Mouse (Mus musculus) lung, postnatal 0 days (tissue): ENCODE results near the gene Ceacam16. TPM values are rescaled to one million over a fixed set of nuclear protein-coding genes. Genes with fewer than 3 reads are reported as not detected.

Experiments used
- ATAC-seq: fragments of 200-750 bp; cut with Nextera tagmentation; 2 replicates; pipeline ENCODE4 v1.8.0; 2017; ENCODE audit warnings: moderate library complexity
- DNase-seq: peaks from one replicate; pipeline ENCODE4 v3.0.0-alpha.2; 2016; ENCODE audit warnings: low spot score
- H3K27ac ChIP-seq: fragments of 300-500 bp; sonication (generic); 2 replicates; pipeline ENCODE4 v1.5.1; 2014; ENCODE audit warnings: antibody characterized with exemption, mild to moderate bottlenecking, low read length, mixed read lengths
- H3K27me3 ChIP-seq: fragments of 300-500 bp; sonication (generic); replicated peaks from 2 replicates; pipeline ENCODE4 v1.6.1; 2014; ENCODE audit warnings: low read length, mixed read lengths; ENCODE audit not compliant: insufficient read depth
- H3K36me3 ChIP-seq: fragments of 300-500 bp; sonication (generic); 2 replicates; pipeline ENCODE4 v1.6.1; 2014; ENCODE audit warnings: low read length, mixed read lengths; ENCODE audit not compliant: insufficient read depth
- H3K4me1 ChIP-seq: fragments of 300-500 bp; sonication (generic); 2 replicates; pipeline ENCODE4 v1.6.1; 2014; ENCODE audit warnings: antibody characterized with exemption, low read depth, low read length, mixed read lengths; ENCODE audit not compliant: insufficient read depth
- H3K4me2 ChIP-seq: fragments of 300-500 bp; sonication (generic); replicated peaks from 2 replicates; pipeline ENCODE4 v1.6.1; 2014; ENCODE audit warnings: low read depth, mild to moderate bottlenecking, low read length, moderate library complexity, mixed read lengths
- H3K4me3 ChIP-seq: fragments of 300-500 bp; sonication (generic); 2 replicates; pipeline ENCODE4 v1.5.1; 2014; ENCODE audit warnings: low read depth, low read length
- H3K9ac ChIP-seq: fragments of 300-500 bp; sonication (generic); replicated peaks from 2 replicates; pipeline ENCODE4 v1.6.1; 2014; ENCODE audit warnings: low read depth, mild to moderate bottlenecking
- H3K9me3 ChIP-seq: fragments of 300-500 bp; sonication (generic); 2 replicates; pipeline ENCODE4 v1.6.1; 2016; ENCODE audit warnings: low read length, mixed read lengths
- CTCF ChIP-seq: IDR thresholded peaks from 2 replicates; pipeline ENCODE4 v1.5.1; 2016; ENCODE audit warnings: antibody characterized with exemption, mild to moderate bottlenecking
- EP300 ChIP-seq: IDR thresholded peaks from 2 replicates; pipeline ENCODE4 v1.6.1; 2016; ENCODE audit warnings: antibody characterized with exemption, mild to moderate bottlenecking, control low read depth
- WGBS: fragments of 180-500 bp; shearing (Covaris S2); extraction: QIAGEN DNeasy Blood & Tissue Kit; methylation state at CpG from one replicate; pipeline ENCODE4 v1.1.7; 2014; 5-methylcytosine and 5-hydroxymethylcytosine counted together
- polyA plus RNA-seq: library from polyadenylated mRNA; unstranded; fragments of >200 nt; fragmentation: Nextera tagmentation; extraction: Ambion mirVana; gene quantifications from 2 replicates; pipeline ENCODE4 v1.2.1, GENCODE M21; 2015

The Ceacam16 gene
- polyA plus RNA-seq, 1 experiment from 2014 or later = 0.18 TPM

DNA sequence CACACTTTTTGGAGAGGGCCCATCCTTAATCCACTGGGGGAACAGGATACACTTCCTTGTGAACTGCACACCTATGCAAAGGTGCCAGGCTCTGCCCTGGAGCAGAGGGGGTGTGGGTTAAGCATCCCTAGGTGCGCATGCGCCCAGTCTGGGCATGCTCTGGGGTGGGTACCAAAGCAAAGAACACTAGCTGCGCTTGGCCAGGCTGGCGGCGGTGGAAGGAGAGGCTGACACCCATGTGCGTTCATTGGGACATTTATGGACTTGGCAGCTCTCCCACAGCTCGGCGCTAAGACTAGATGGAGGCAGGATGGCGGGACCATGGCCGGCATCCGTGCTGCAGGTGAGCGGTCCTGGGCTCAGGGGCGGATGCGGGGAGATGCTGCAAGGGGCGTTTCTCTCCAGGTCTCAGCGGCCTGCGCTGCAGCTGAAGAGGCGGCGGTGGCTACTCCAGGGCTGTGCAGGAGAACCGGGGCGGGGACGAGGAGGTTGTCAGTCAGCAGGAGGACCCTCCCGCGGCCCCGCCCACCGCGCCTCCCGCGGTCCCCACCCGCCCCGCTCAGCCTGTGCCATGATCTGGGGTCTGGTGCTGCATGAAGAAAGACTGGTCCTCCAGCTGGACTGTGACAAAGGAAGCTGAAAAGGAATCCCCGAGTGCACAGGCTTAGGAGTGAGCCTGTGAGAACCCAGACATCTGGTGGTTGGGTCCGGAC lies 9.1 kb downstream of the Ceacam16 start, which contains the start of gene Gm19345:
Gene Gm19345 (plus strand): TSS at position 146 of the 713 bp plus-strand sequence.
- no peaks in the 10 kb centered on the region for H3K27me3 ChIP-seq
- 2% methylated on average over 30 of the region's 33 CpGs for WGBS
- H3K9me3 ChIP-seq = no peaks in the 10 kb centered on the region
- no peak within 1 kb of the TSS for H3K4me2 ChIP-seq
- no peak for TF ChIP-seq EP300
- TF ChIP-seq CTCF = no peak
- H3K4me1 ChIP-seq = no peaks in the 10 kb centered on the region
- peak; percentile 48 for ATAC-seq
- H3K9ac ChIP-seq = no peak within 1 kb of the TSS
- H3K4me3 ChIP-seq = no peak within 1 kb of the TSS
- H3K27ac ChIP-seq = no peak within 1 kb of the TSS
- no peak for DNase-seq
- H3K36me3 ChIP-seq = no peaks in the 10 kb centered on the region

DNA sequence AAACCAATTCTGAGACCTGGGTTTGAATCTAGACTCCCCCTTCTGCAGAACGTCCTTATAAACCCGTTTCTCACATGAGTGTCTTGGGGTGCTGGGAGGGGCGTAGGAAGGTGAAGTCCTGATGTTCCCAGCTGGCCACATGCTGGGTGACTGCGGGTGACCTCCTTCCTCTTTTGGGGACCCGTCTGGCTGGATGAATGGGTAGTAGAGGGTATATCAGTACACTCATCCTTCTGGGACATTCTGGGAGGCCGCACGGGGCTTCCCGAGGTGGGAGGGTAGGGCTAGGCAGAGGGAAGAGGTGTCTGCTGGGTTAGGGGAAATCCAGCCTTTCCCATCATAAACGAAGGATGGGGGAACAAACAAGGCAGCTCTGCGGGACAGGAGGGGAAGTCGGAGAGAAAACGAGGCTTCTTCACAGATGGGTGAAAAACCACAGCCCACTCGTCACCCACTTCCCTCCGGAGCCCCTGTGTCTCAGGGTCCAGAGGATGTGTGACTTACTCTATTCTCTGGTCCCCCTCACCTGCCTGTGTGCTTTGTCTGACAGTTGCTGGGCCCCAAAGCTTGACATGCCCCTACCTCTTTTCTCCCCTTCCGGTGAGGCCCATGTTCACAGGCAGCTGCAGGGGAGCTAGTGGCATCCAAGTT lies 16.5 kb downstream of the Ceacam16 start:
- no peak for TF ChIP-seq EP300
- no peak for TF ChIP-seq CTCF
- H3K4me1 ChIP-seq = no peaks in the 10 kb centered on the region; the same call in 1 of the 2 replicates
- H3K4me3 ChIP-seq = no peak overlapping the region
- no peak for ATAC-seq
- H3K4me2 ChIP-seq = no peak overlapping the region
- H3K9ac ChIP-seq = no peak overlapping the region
- 64% methylated on average over 15 of the region's 15 CpGs for WGBS
- no peaks in the 10 kb centered on the region for H3K27me3 ChIP-seq
- no peak overlapping the region for H3K27ac ChIP-seq
- H3K9me3 ChIP-seq = no peaks in the 10 kb centered on the region
- H3K36me3 ChIP-seq = no peaks in the 10 kb centered on the region
- DNase-seq = no peak

DNA sequence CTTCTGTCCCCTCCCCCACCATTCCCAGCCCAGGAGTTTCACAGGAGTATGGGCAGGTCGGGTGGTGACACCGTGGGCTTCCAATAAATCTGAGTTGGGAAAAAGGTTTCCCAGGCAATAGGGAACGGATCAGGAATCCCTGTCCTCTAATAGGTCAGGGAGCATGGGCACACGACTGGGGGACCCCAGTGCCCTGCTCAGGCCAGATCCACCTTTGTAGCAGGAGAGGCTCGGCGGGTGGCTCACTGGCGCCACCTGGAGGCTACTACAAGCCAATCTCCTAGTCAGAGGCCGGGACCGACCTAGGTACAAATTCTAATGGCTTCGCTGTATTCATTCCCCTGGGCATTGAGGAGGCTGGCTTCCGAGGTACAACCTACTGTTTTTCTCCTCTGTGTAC lies 17.5 kb downstream of the Ceacam16 start:
- H3K9me3 ChIP-seq = no peaks in the 10 kb centered on the region
- ATAC-seq (peak; percentile 77), DNase-seq (peak; percentile 79)
- no peak overlapping the region for H3K9ac ChIP-seq
- no peaks in the 10 kb centered on the region for H3K27me3 ChIP-seq
- WGBS = 7% methylated on average over 11 of the region's 11 CpGs
- no peaks in the 10 kb centered on the region for H3K36me3 ChIP-seq
- no peak overlapping the region for H3K27ac ChIP-seq
- no peak overlapping the region for H3K4me3 ChIP-seq
- TF ChIP-seq EP300 (no peak), CTCF (peak; percentile 96)
- H3K4me2 ChIP-seq = no peak overlapping the region
- no peaks in the 10 kb centered on the region; the same call in 1 of the 2 replicates for H3K4me1 ChIP-seq

DNA sequence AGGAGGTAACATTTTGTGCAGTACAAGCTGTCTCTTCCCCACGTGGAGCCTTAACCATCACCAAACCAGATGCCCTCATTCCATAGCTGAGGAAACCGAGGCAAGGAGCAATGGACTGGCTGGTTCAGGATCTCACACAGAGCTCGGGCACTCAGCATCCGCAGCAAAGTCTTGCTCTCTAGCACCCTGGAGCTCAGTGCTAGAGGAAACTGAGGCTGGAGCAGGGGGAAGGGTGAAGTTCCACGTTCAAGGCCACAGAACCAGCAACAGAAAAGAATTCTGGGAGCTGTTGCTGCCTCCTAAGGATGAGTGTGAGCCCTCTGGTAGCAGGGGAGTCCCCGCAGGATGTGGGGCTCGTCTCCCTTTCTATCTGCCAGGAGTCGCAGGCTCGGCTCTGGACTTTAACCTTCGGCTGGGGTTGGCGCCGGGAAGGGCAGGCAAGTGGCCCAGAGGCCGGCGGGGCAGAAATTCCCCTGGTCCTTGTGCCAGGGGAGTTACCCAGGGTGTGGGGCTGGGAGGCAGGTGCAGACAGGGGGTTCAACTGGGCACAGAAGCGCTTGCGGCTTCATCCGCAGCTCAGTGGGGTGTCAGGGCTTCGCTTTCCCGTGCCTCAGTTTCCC lies 18.1 kb downstream of the Ceacam16 start:
- DNase-seq (no peak), ATAC-seq (no peak)

DNA sequence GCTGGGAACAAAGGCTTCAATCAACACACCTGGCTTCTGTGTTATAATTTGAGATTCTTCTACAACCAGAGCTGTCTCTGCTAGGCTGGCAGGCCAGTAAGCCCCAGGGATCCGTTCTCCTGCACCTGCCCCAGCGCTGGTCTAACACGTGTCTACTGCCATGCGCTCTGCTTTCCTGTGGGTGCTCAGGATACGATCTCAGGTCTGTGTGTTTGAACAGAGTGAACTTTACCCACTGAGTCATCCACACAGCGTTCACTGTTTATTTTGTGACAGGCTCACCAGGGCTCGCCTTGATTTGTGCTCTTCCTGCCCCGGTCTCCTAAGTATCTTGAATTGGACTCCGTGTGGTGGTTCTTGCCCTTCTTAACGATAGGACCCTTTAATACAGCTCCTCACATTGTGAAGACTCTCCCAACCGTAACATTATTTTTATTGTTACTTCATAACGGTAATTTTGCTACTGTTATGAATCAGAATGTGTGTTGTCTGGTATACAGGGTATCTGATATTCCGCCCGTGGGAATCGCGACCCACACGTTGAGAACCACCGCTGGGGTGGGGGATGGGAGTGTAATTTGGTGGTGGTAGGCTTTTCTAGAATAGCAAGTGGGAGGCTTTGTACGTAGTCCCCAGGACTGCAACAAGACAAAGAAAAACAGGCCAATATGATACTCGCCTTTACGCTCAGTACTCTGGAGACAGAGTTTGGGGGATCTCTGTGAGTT lies 19.2 kb downstream of the Ceacam16 start:
- H3K4me3 ChIP-seq = no peak overlapping the region
- no peaks in the 10 kb centered on the region for H3K36me3 ChIP-seq
- no peak overlapping the region for H3K27ac ChIP-seq
- ATAC-seq = peak; percentile 33; the same call in 1 of the 2 replicates
- 55% methylated on average over 21 of the region's 21 CpGs for WGBS
- H3K9me3 ChIP-seq = no peaks in the 10 kb centered on the region
- TF ChIP-seq EP300 = no peak
- no peak for TF ChIP-seq CTCF
- DNase-seq = peak; percentile 45
- H3K27me3 ChIP-seq = no peaks in the 10 kb centered on the region
- no peak overlapping the region for H3K9ac ChIP-seq
- no peaks in the 10 kb centered on the region; the same call in 1 of the 2 replicates for H3K4me1 ChIP-seq
- H3K4me2 ChIP-seq = no peak overlapping the region

More for the DNA sequence above, 18.1 kb downstream of the Ceacam16 start:
- 31% methylated on average over 17 of the region's 19 CpGs for WGBS
- H3K4me1 ChIP-seq = no peaks in the 10 kb centered on the region; the same call in 1 of the 2 replicates
- H3K36me3 ChIP-seq = no peaks in the 10 kb centered on the region
- H3K27ac ChIP-seq = no peak overlapping the region
- no peak overlapping the region for H3K4me3 ChIP-seq
- no peaks in the 10 kb centered on the region for H3K9me3 ChIP-seq
- H3K9ac ChIP-seq = no peak overlapping the region
- TF ChIP-seq CTCF (no peak), EP300 (no peak)
- H3K4me2 ChIP-seq = no peak overlapping the region
- no peaks in the 10 kb centered on the region for H3K27me3 ChIP-seq

DNA sequence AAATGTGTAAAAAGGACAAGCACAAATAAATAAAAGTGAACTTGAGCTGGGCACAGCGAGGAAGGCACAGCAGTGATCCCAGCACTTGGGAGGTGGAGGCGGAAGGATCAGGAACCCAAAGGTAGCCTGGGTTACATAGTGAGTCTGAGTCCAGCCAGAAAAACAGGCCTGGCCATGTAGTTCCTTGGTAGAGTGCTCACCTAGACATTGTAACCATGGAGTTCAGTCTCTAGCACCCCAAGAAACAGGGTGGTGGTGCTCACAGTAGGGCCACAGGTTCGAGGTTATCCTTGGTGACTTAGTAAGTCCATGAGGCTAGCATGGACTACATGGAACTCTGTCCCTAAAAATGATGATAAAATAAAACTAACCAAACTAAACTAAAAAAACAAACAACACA lies 20.2 kb downstream of the Ceacam16 start:
- TF ChIP-seq EP300 (no peak), CTCF (no peak)
- H3K27ac ChIP-seq = no peak overlapping the region
- no peaks in the 10 kb centered on the region for H3K27me3 ChIP-seq
- H3K36me3 ChIP-seq = no peaks in the 10 kb centered on the region
- no peaks in the 10 kb centered on the region for H3K9me3 ChIP-seq
- WGBS = 79% methylated on average over 3 of the region's 3 CpGs
- H3K9ac ChIP-seq = no peak overlapping the region
- no peak overlapping the region for H3K4me3 ChIP-seq
- ATAC-seq (no peak), DNase-seq (no peak)
- no peak overlapping the region for H3K4me2 ChIP-seq
- H3K4me1 ChIP-seq = no peaks in the 10 kb centered on the region; the same call in 1 of the 2 replicates
